Mouse (Mus musculus) embryo, embryonic 11 days (tissue): ENCODE data around the gene Hist1h2ba.

ENCODE experiments used
- DNase-seq: peaks from one replicate; pipeline ENCODE4 v3.0.0-alpha.2; 2015

Gene Hist1h2ba

DNA sequence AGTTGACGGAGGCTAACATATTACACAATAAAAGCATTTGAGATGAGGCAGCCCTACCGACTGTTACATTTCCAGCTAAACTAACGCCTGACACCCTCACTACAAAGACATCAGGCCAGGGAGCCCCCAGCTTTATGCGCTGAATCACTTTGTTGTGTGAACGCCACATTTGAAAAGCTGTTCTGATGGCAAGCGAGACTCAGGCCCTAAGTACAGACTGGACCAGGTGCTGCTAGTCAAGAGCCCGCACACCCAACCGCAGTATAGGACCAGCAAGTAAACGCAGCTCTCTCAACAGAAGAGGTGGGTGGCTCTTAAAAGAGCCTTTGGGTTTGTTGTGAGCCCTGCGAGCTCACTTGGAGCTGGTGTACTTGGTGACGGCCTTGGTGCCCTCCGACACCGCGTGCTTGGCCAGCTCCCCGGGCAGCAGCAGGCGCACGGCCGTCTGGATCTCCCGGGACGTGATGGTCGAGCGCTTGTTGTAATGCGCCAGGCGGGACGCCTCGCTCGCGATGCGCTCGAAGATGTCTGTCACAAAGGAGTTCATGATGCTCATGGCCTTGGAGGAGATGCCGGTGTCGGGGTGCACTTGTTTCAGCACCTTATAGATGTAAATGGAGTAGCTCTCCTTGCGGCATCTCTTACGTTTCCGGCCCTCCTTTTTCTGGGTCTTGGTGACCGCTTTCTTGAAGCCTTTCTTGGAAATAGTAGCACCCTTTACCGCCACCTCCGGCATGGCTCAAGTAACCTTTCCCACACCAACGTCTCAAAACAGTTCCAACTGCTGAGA, at the start of gene Hist1h2ba:
TSS of gene Hist1h2ba (minus strand) at position 736 of the 790 bp plus-strand sequence.
- DNase-seq = no peak

DNA sequence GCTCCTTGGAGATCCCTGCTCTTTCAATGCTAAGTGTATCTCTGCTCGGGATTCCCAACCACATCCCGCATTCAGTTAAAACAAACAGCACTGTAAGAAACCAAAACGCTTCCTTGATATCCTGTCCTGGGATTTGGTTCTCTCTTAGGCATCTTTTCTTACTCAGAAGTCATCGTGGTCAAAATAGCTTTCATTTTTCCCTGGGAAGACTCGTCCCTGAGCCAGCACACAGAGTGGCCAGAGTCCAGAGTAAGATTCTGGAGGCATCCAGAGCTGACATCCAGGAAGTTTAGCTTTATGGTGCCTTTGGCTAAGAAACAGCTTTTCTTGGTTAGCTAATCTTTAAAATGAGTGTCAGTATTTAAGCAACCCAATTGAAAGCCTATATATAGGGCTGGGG, 38.3 kb upstream of the Hist1h2ba start:
- DNase-seq = no peak

DNA sequence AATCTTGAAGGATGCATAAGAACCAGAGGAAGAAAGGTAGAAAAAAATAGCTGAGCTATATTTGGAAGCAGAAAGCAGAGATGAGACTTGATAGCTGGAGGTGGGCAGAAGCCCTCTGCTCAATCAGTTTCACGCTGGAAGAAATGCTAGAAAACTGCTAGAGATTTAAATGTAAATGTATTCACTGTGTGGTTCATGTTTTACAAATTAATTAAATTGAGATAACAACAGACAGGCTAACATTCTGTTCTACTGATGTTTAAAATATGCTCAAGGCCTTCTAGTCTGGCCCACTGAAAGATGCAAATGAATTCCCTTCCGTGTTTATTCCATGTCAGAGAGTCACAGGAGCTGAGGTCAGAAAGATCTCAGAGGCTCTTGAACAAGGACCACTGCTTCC, 37.9 kb upstream of the Hist1h2ba start:
- DNase-seq = no peak

DNA sequence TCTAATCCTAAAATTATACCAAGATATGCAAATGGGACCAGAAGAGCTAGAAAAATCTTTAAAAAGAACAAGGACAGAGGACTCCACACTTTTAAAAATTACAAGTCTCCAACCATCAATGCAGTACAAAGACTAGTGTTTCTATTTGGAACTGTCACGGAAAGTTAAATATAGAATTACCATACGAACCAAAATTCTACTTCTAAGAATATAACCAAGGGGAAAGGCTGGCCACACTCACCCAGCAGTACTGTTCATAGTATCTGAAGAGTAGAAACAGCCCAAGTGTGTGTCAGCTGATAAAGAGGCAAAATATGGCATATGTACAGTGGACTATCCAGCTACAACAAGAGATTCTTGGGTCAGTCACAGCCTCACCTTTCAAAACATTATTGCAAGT, 31.0 kb upstream of the Hist1h2ba start:
- DNase-seq = no peak

DNA sequence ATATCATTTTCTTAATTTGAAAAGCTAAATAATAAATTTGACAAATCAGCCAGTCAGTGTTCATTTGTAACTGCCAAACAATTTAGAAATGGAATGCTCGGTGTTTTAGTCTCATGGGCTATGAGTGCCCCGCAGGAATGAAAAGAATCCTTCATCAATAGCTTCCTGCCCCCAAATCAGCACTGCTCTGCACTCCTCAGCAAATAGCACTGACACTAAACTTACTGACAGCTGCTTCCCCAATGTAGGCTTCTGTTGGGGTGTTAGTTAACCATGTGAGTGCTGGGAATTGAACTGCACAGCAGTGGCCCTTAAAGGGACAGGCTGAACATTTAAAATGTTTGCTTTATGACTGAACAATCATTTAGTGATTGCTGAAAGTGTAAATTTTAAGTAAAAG, 25.8 kb upstream of the Hist1h2ba start:
- no peak for DNase-seq

DNA sequence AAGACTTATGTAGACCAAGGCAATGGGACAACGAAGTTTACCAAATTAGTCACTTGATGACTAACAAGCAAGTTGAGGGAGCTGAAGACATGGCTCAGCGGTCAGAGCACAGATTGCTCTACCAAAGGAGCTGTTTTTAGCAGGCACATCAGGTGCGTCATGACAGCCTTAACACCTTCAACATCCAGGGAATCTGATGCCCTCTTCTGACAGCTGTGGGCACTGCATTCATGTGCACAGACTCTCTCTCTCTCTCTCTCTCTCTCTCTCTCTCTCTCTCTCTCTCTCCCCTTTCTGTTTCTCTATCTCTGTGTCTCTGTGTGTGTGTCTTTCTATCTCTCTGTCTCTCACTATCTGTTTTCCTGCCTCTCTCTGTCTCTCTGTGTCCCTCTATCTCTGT, 17.0 kb upstream of the Hist1h2ba start:
- no peak for DNase-seq

DNA sequence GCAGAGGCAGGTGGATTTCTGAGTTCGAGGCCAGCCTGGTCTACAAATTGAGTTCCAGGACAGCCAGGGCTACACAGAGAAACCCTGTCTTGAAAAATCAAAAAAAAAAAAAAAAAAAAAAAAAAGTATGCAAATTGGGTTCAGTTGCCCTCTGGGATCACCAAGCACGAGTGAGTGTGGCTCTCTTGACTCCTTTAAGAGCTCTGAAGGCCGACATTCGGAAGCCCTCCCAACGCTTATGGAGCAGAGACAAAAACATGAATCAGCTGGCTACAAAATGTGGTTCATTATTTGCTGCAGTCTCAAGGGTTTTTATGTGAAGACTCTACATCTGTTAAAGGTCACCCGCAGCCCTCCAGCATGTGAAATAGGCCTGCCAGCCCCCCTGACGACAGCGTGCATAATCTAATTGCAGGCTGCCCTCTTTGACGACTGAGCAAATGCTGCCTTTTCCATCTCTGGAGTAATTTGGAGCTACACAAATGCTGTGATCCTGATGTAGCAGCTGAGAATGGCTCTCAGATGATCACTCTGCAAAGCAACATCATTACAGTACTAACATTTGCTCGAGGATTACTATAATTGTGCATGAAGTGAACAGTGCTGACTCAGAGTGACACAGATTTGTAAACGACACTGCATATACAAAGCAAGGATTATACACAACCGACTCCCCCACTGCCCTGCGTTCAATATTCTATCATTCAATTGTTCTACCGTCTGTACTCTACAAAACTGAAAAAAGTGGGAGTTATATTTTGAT, 15.7 kb upstream of the Hist1h2ba start:
- peak; percentile 57 for DNase-seq

DNA sequence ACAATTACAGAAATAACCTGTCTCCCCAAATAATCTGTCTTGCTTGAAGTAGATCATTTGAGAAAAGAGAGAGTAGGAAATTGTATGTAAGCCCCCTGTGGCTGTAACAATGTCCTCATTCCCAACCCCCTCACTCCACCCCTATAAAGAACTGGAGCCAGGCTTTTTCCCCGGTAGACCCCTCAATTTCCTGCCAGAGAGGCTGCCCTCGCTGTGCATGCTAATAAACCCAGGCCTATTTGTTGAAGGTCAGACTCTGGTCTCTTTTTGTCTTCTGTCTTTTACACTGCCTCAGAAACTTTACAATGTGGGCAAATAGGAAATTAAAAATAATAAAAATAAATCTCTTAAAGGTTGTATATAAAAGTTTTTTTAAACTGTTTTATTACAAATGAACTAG, 12.3 kb upstream of the Hist1h2ba start:
- DNase-seq = peak; percentile 19

DNA sequence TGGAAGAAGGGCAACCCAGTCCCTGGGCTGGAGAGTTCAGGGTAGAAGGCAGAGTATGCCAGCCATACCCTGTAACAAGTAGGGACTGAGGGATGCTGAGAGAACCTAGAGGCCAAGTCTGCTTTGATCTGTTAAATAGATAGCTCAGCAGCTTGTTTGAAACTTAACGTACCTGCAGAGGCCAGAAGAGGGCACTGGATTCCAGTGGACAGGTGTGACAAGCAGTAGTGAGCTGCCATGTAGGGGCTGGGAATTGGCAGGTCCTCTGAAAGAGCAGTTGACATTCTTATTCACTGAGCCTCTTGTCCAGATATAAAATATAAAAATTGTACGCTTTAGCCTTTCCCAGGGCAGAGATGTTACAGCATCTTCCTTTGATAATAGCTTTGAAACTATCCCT, 8.9 kb upstream of the Hist1h2ba start:
- no peak for DNase-seq

DNA sequence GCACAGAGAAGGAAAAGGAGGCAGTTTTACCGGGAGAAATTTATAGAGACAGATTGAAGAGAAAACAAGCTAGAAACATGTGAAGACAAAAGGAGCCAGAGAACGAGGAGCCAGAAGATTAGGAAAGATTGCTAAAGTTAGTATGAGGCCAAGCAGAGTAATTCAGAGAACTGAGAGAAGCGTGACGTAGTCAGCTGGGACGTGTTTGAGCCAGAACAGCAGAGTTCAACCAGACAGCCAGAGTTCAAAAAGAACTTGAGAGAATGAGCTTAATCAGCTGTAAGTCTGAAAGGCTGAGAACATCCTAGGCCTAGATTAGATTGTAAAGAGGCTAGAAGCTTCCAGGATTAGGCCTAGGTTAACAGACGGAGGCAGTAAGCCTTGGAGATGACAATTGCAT, 6.3 kb upstream of the Hist1h2ba start:
- DNase-seq = no peak

DNA sequence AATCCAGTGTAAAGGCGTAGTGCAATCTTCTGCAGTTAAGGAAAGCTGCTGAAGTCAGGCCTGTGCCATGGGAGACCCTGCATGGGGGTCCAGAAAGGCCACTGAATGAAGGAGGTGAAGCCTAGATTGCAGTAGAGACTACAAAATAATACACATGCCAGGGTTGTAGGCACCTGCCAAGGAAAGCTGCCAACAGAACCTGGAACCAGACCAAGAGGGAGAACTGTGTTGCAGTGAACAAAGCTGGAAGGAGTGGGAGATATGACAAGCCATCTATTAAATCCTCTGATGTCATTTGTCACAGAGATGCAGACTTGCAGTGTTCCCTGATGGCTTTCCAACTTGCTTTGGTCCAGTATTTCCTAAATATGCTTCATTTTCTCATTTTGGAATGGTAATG, 4.7 kb upstream of the Hist1h2ba start:
- DNase-seq = no peak

DNA sequence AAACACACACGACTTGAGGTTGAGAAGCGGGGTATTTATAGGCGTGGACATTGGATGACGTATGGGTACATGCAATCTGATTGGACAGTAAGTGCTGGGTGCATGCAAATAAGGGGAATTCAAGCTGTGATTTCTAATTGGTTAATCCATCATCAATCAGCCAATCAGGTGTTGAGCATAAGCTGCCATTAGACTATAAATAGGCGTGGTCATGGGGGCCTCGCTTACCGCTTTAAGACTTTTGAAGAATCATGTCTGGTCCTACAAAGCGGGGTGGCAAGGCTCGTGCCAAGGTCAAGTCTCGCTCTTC, 210 bp upstream of the Hist1h2ba start, which contains the start of gene Hist1h2aa:
TSS of gene Hist1h2aa (plus strand) at position 252 of the 310 bp plus-strand sequence.
- DNase-seq = no peak

DNA sequence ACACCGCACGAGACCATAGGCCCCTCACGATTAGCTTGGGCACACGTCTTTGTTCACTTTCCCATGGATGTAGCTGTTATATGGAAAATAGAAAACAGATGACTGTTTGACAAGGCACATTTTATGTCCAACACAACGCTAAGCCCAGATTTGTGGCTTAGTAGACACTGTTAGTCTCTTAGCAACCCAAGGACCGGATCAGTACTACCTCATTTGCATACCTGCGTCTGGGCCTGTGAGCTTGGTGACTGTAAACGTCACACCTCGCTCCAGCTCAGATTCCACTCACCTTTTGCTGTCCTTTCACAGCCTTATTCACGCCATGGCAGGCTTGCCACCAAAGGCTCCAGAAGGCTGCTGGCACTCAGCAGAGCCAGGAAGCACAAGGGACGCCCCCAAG, 3.1 kb downstream of the Hist1h2ba start:
- DNase-seq = no peak

DNA sequence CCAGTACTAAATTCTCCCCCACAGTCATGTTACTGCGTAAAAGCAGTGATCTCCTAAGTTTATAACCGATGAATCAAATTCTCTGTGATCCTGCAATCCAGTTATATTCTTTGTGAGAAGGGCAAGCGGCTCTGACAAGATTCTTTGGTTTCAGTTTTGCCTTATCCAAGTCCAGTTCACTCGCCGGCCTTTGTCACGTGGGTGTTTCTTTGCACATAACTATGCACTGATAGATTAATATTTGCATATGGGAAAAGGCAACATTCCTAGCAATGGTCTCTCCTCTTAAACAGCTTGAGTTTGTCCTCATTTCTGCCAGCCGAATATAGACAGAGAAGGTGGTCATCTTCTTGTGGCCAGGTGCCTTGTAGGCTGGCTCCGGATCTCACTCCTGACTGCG, 3.5 kb downstream of the Hist1h2ba start:
- no peak for DNase-seq

DNA sequence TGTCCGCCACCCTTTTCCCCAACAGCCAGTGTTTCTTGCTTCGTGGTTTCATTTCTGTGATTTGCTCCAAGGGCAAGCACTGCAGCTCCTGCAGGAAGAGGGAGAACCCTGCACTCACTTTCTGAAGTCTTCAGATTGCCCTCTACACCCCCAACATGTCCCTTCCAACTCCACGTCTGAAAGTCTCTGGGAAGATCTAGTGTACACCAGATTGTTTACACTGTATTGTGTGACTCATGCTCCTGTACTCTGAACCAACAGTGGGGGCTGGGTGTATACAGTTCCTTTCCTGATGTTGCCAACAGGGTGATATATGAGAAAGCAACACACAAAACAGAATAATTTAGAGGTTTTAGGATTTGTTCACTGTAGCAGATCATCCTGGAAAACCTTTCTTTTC, 5.3 kb downstream of the Hist1h2ba start:
- no peak for DNase-seq

DNA sequence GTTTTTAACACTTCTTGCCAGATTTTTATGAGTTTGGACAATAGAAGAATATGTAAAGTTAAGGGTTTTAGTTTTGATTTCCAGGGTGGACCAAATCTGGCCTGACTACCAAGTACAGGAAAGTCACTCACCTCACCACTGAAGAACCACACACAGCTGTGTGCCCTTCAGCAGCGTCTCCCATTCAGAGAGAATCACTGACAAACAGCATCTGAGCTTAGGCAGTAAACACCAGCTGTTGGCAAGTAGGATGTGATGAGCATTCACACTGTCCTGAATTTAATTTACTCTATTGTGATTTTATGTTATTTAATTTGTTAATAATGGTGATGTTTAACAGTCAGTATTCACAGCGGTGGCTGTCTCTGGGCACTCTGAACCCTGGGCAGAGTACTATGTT, 8.2 kb downstream of the Hist1h2ba start:
- DNase-seq = no peak

DNA sequence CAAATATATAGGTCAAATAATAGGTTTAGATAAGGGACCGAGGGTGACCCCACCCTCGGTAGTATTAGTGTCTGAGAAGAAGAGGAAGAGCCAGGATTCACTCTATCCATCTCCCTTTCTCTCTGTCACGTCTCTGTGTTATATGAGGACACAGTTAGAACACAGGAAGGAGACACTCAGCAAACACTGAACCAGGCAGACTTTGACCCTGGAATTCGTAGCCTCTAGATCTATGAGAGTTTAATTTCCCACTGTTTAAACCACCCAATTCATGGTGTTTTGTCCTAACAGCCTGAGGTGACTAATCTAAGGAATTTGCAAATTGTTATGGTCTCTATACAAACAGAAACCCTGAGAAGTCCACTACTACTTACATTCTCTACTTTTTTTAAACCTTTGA, 16.3 kb downstream of the Hist1h2ba start:
- no peak for DNase-seq

DNA sequence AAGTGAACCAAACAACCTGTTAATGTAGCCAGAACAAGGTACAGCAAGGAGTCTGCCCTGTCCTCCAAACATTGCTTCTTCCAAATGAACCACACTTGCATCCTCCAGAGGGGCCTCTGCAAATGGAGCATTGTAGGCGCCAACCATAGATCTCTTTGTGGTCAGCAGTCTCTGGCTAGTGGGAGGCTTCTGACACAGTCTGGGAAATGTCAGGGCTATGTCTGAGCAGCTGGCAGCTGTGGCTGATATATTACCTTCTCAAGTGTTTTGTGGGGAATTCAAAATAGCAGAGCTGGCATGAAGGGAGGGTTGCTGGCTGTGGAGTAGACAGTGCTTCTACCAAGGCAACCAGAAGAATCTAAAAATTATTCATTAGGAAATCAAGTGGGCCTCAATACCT, 17.8 kb downstream of the Hist1h2ba start:
- peak; percentile 30 for DNase-seq

DNA sequence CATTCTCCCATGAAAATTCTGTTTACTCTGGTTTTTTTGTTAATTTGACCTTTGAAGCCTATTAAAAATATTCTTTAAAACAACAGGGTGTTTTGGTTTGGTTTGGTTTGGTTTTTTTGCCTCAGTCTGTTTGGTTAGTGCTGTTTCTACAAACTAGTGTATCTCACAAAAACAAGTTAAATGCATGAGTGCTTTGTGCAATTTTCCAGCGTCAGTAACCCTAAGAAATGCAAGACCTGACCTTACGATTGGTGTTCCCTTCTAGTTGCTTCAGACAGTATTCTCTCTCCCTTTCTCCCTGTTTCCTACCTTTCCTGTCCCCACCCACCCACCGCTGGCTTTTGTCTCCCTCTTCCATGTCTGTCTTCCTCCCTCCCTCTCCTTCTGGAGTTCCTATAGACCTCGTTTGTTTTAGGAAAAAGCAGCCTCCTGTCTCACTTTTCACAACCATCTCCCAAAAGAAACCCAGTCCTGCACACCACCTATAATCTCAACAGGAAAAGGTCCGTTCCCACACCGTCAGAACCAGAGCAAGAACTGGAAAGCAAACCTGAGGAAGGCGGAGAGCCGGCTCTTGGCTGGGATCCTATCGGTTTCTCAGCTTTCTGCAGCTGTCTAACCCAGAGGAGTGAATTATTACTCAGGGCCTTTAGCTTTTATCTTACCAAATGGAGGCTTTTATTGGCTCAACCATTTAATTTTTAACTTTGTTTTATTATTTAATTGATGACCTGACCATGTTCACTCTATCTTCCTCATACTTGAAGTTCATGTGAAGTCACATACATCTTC, 19.4 kb downstream of the Hist1h2ba start, which contains the start of gene Slc17a4:
TSS of gene Slc17a4 (minus strand) at position 634 of the 792 bp plus-strand sequence.
- DNase-seq = no peak

DNA sequence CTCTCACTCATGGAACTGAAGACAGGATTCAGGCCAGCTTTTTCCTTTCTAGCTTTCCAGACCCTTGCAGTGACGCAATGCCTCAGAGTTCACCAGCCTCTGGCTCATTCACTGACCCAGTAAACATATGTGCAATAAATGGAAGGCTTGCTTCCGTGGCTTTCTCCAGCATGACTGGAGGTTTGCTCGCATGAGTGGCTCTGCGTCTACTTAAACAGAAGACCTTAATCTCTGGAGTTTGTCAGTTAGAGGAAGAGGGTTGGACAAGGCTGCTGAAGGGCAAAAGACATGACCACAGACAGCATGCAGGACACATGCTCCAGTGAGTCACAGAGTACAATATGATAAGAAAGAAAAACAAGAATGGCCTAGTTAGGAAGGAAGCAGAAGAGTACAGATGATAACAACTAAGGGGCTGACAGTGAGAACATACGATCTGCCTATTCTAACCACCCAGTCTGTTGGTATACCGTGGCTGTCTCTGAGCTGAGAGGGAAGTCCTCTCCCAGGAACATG, 20.1 kb downstream of the Hist1h2ba start:
- DNase-seq = peak; percentile 19

DNA sequence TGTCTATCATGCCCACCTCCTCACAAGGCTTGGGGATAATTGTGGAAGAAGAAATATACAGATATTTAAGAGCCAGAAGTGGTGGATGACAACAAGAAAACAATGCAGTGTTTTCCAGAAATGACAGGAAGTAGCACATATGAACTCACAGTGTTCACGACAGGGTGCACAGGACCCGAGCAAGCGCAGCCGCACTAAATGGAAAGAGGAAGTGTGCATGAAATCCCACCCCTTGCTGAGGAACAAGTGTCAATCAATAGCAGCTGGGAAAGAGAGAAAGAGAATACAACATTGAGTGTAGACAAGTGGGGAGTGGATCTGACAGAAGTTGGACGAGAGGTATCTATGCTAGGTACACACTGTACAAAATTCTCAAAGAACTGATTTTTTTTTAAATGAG, 22.6 kb downstream of the Hist1h2ba start:
- DNase-seq = no peak

DNA sequence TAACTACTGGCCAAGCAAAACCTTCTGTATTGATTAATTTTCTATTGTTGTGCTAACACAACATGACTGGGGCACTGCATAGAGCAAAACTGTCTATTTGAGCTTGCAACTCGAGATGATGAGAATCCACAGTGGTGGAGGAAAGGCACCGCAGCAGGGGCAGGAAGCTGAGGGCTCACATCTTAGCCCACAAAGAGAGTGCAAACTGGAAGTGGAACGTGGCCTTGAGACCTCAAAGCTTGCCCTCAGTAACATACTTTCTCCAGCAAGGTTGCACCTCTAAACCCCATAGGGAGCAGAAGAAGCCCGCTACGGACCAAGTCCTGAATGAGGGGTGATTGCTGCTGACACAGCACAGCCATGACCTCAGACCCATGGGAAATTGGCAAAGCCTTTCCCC, 23.8 kb downstream of the Hist1h2ba start:
- DNase-seq = no peak

DNA sequence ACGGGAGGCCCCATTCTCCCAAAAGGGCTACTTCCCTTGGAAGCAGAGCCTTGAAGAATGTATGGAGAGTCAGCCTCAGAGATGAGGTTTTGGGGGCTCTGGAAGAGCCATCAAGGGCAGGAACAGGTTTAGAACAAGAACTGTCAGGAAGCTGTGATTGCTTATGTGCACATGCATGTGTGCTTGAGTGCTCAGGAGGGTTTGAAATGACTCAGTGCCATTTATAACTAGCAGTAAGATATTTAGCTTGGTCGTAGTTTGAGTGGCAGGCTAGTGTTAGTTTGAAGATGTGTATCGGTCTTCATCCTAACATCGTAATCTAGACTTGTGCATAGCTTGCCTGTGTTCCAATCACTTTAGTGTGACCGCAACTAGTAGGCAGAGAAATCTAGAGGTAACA, 27.1 kb downstream of the Hist1h2ba start:
- no peak for DNase-seq
